Mouse (Mus musculus) mesoderm, embryonic 11.5 days (tissue): ENCODE data around the gene Nfkbie.
A peak's percentile ranks its signal among the peaks of the same experiment; 100 is the strongest.

ENCODE experiments used
- DNase-seq: peaks from one replicate; pipeline ENCODE4 v3.0.0-alpha.2; 2012; ENCODE audit warnings: low read depth, low spot score

The Nfkbie gene

GRCm38 (mm10) chr17:45580958-45581477 lies 25.5 kb downstream of the Nfkbie start:
- DNase-seq, result no peak

- DNase-seq, result peak; percentile 79
Measured at GRCm38 (mm10) chr17:45581567-45581983, 26.1 kb downstream of the Nfkbie start.

DNA sequence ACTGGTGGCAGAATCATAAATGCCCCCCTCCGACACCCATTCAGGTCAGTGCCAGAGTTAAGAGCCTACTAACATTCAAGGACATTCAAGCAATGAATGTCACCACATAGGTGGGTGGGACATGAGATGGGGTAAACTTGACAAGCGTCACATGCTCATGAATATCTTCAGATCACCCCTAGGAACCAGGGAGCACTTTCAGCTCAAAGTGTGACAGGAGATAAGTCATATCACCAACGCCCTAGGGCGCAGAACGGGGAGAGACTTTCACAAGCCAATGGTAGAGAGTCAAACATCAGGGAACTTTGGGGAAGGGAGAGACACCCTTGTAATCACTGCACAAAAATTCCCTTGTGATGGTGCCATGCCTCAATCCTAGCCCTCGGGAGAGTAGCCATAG lies 26.7 kb downstream of the Nfkbie start:
- DNase-seq, result no peak

DNA sequence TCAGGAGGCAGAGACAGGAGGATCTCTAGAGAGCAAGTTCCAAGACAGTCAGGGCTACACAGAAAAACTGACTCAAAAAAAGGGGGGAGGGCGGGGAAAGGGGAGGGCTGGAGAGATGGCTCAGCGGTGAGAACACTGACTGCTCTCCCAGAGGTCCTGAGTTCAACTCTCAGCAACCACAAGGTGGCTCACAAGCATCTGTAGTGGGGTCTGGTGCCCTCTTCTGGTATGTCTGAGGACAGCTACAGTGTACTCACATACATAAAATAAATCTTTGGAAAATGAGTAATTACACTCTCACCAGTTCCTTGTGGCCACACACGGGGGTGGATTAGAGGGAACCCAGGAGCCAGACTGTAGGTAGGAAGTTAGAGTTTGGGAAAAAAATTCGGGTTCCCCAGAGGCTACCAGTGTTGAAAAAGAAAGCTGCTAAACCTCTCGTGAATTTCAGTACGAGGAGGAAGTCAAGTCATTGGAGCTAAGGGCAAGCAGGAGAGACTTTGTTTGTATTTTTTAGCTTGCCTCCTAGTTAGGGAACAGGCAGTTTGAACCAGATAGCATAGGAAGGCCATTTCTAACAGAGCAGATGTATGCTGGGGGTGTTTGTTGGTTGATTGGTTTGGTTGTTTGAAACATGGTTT lies 27.3 kb downstream of the Nfkbie start:
- no peak for DNase-seq

- DNase-seq, result peak; percentile 42
Measured at GRCm38 (mm10) chr17:45584096-45584896, 28.8 kb downstream of the Nfkbie start.

- peak; percentile 84 for DNase-seq
Measured at GRCm38 (mm10) chr17:45584939-45585678, 29.6 kb downstream of the Nfkbie start.

DNA sequence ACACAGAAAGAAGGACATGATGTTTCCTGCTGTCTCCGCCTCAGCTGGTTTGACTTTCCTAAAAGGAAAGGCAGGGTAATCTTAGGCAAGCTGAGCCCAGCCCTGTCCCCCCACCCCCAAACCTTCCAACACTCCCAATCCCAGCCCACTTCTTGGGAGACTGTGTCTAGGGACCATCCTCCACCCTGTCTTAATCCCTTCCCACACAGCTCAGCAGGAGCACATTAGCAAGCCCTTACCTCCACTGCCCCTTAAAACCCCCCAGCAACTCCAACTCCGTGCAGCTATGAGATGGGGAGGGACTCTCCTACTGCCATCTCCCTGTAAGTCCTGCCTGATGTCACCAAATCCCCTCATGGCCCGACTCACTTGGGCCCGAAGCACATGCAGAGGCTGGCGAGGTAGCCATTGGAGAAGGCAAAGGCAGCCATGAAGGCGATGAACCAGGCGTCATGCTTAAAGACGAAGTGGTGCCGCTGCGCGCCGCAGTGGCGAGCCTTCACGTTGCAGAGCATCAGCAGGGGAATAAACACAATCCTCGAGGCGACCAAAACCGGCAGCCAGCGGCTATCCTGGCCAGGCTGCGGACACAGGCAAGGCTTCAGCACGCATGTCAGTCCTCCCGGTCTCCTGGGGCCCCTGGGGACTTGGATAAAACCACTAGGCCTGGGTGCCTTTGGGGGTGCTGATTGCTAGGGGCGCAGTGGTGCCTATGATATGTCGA lies 30.4 kb downstream of the Nfkbie start:
- DNase-seq, result no peak

GRCm38 (mm10) chr17:45586449-45586837 lies 30.9 kb downstream of the Nfkbie start:
- no peak for DNase-seq

- no peak for DNase-seq
Measured at GRCm38 (mm10) chr17:45588370-45588769, 32.9 kb downstream of the Nfkbie start.

DNA sequence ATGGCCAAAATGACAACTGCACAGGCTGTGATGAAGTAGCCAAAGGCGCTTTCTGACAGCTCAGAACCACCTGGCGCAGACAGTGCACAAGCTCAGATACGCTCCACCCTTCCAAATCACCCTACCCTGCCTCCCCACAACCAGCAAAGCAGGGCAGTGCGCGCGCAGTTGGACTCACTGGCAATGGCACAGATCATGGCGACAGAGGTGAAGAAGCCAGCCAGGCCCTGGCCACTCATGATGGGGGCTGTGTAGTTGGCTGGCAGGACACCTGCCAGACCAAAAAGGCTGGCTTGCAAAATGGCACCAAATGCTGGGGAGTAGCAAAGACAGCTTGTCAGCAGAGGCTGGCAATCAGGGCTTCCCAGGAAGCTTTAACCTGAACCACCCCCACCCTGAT lies 33.7 kb downstream of the Nfkbie start:
- no peak for DNase-seq

- DNase-seq, result no peak
Measured at GRCm38 (mm10) chr17:45589844-45590243, 34.3 kb downstream of the Nfkbie start.

GRCm38 (mm10) chr17:45590410-45590809 lies 34.9 kb downstream of the Nfkbie start:
- DNase-seq, result no peak

DNA sequence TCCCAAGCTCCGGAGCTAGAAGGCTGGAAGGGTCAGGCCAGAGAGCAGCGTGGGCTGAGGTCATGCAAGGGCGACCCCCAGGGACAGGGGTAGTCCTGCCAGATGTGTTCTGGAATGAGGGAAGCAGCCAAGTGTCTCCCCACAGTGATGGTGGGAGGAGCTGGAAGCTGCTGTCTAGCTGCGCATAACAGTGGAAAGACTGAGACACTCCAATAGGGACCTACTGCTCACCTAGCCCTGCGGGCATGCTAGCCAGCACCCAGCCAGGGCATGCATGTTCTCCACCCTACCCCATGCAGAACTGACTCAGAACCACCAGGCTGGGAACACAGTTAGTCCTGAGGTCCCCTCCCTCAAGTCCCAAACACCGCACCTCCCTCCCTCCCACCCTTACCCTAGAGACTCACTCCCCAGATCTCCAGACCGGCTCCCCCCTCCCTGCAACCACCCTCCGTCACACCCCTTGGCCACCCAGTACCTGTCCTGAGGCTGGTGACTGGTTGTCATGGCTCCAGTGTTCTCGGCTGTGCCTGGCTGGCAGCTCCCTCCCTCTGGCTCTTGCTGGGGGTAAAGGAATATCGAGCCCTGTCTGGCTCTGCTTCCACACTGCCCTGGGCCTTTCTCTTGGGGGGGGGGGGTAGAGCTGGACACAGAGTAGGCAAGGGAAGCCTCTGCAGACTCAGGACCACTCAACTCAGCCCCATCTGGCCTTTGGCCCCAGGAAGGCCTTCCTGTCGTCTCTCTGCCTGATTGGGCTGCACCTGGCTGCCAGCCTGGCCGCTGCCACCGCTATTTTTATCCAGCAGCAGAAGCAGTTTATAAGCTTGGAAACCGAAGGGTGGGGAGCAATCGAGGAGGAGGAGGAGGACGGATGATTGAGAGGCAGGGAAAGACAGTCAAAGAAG lies 36.5 kb downstream of the Nfkbie start:
- DNase-seq, result no peak

DNA sequence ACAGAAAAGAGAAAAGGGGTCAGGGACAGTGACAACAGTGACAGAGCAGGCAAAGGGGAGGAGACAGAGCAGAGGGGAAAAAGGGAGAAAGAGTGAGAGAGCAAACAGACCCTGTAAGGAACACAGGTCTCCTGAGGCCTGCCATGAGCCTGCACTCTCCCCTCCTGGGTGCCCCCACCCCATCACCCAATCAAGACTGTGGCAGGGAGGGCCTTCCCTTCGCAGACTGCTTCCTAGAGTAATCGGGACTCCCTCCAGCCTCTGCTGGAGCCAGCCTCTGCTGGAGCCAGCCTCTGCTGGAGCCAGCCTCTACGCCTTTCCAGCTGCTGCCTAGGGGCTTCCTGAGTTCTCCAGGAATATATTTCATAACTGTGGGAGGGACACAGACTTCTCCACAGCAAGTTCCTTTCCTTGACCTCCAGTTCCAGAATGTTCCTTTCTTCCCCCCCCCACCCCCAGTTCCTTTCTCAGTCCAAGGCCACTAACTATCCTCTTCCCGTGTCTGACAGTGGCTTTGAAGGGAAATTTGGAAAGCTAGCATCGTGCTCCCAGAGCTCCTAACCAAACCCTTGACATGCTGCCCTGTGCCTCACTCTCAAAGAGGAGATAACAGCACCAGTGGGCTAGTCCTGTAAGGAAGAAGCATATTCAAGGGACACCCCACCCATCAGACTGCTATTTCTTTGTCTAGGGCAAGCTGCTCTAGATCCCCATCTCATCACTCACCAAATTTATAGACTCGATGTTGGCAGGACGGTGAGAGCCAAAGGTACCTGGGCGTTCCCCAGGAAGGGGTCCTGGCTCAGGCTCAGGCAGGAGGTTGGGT lies 37.3 kb downstream of the Nfkbie start:
- DNase-seq, result no peak

- no peak for DNase-seq
Measured at GRCm38 (mm10) chr17:45593479-45593878, 38.0 kb downstream of the Nfkbie start.

DNA sequence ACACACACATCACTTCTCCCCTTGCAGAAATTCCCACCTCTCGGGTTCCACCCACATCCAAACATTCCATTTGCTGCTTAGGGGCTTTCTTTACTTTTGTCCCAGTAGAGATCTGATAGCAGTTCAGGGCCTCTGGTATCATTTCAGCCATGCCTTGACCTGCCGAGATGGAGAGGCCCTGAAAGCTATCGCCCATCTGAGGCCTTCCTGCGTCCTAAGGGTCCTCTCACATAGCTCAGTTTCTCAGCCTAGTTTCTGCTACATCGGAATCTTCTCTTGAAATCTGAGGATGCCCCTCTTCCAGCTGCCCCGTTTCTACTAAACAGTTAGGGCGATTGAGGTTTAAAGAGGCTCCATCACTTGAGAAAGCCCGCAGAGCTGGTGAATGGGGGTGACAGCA lies 38.7 kb downstream of the Nfkbie start:
- DNase-seq, result no peak

GRCm38 (mm10) chr17:45594881-45595735 lies 39.6 kb downstream of the Nfkbie start:
- peak; percentile 66 for DNase-seq

DNA sequence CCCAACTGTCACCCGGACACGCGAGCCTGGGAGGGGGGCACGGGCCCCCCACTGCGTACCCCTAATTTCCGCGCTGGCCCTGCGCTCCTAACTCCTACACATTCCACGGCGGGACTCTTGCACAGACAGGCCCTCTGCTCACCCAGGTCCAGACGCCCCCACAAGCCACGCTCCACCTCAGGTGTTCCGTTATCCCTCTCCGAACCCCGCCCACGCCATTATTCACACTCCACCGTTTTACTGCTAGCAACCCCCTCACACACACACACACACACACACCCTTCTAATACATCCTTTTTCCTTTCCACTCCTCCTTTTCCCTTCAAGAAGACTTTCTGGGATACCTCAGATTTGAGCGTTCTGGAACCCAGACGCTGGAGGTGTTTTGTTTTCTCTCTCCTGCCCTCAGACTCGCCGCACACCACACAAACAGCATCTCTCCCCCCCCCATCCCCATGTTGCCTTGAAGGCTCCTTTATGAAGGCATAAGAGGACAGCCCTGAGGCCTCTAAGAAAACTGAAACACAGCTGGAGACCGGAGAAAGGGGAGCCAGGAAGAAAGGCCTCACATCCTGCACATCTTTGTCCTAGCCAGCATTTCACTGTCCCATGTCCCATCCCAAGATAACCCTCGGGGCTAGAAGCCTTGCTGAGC lies 40.4 kb downstream of the Nfkbie start:
- DNase-seq, result no peak
